Mouse (Mus musculus): ENCODE measurements around the gene Enc1. TPM values are rescaled to one million over a fixed set of nuclear protein-coding genes. Genes with fewer than 3 reads are reported as not detected.

Gene Enc1
- polyA plus RNA-seq, 1 experiment from 2014 or later, result 18.6 TPM

GRCm38 (mm10) chr13:97249051-97249461, 8.2 kb downstream of the Enc1 start:
- Histone ChIP-seq H3K4me1 (replicated peaks) (peaks cover 100% of the 10 kb centered on the region), H3K36me3 (peaks cover 91% of the 10 kb centered on the region)

GRCm38 (mm10) chr13:97249507-97250078, 8.7 kb downstream of the Enc1 start:
- Histone ChIP-seq H3K27me3 (ENCODE audit: insufficient read depth, poor library complexity, severe bottlenecking) (peaks cover 20% of the 10 kb centered on the region), H3K9me3 (no peaks in the 10 kb centered on the region), H3K4me3 (peak overlapping the region; percentile 34), H3K36me3 (peaks cover 91% of the 10 kb centered on the region), H3K27ac (peak overlapping the region; percentile 84), H3K4me1 (replicated peaks) (peaks cover 100% of the 10 kb centered on the region)
- WGBS, result 54% methylated on average over 5 of the region's 5 CpGs
- no peak for DNase-seq (ENCODE audit: low spot score)

More at GRCm38 (mm10) chr13:97249051-97249461, 8.2 kb downstream of the Enc1 start:
- DNase-seq (ENCODE audit: low spot score), result no peak
- H3K9me3 ChIP-seq, result no peaks in the 10 kb centered on the region
- H3K27me3 ChIP-seq (ENCODE audit: insufficient read depth, poor library complexity, severe bottlenecking), result peaks cover 20% of the 10 kb centered on the region
- H3K27ac ChIP-seq, result peak overlapping the region; percentile 84
- 31% methylated on average over 5 of the region's 5 CpGs for WGBS
- H3K4me3 ChIP-seq, result peak overlapping the region; percentile 34

- Histone ChIP-seq H3K4me1 (replicated peaks) (peaks cover 100% of the 10 kb centered on the region), H3K27me3 (ENCODE audit: insufficient read depth, poor library complexity, severe bottlenecking) (peaks cover 19% of the 10 kb centered on the region), H3K36me3 (peaks cover 86% of the 10 kb centered on the region), H3K9me3 (no peaks in the 10 kb centered on the region), H3K4me3 (peak overlapping the region; percentile 34), H3K27ac (peak overlapping the region; percentile 84)
- DNase-seq (ENCODE audit: low spot score), result no peak
- WGBS, result 63% methylated on average over 5 of the region's 5 CpGs
Measured at GRCm38 (mm10) chr13:97250148-97250547, 9.2 kb downstream of the Enc1 start.

GRCm38 (mm10) chr13:97250551-97251380, 9.9 kb downstream of the Enc1 start:
- Histone ChIP-seq H3K4me1 (replicated peaks) (peaks cover 100% of the 10 kb centered on the region), H3K36me3 (peaks cover 80% of the 10 kb centered on the region), H3K9me3 (no peaks in the 10 kb centered on the region), H3K27ac (peak overlapping the region; percentile 84), H3K4me3 (peak overlapping the region; percentile 34; the same call in 1 of the 2 replicates), H3K27me3 (ENCODE audit: insufficient read depth, poor library complexity, severe bottlenecking) (peaks cover 13% of the 10 kb centered on the region)
- peak; percentile 80 for DNase-seq (ENCODE audit: low spot score)
- 30% methylated on average over 20 of the region's 20 CpGs for WGBS

- Histone ChIP-seq H3K36me3 (peaks cover 70% of the 10 kb centered on the region), H3K4me3 (peak overlapping the region; percentile 20; the same call in 1 of the 2 replicates), H3K4me1 (replicated peaks) (peaks cover 100% of the 10 kb centered on the region), H3K27ac (peak overlapping the region; percentile 84), H3K27me3 (ENCODE audit: insufficient read depth, poor library complexity, severe bottlenecking) (peaks cover 13% of the 10 kb centered on the region; the same call in 1 of the 2 replicates), H3K9me3 (no peaks in the 10 kb centered on the region)
- DNase-seq (ENCODE audit: low spot score), result no peak
- 50% methylated on average over 7 of the region's 7 CpGs for WGBS
Measured at GRCm38 (mm10) chr13:97251736-97252135, 10.8 kb downstream of the Enc1 start.

GRCm38 (mm10) chr13:97252469-97252868, 11.6 kb downstream of the Enc1 start:
- H3K4me3 ChIP-seq, result no peak overlapping the region
- no peaks in the 10 kb centered on the region for H3K9me3 ChIP-seq
- H3K27me3 ChIP-seq (ENCODE audit: insufficient read depth, poor library complexity, severe bottlenecking), result peaks cover 13% of the 10 kb centered on the region; the same call in 1 of the 2 replicates
- 39% methylated on average over 7 of the region's 7 CpGs for WGBS
- H3K27ac ChIP-seq, result peak overlapping the region; percentile 84
- peaks cover 63% of the 10 kb centered on the region for H3K36me3 ChIP-seq
- peak; percentile 86 for DNase-seq (ENCODE audit: low spot score)
- peaks cover 99% of the 10 kb centered on the region for H3K4me1 ChIP-seq (replicated peaks)

- peaks cover 52% of the 10 kb centered on the region for H3K36me3 ChIP-seq
- H3K27me3 ChIP-seq (ENCODE audit: insufficient read depth, poor library complexity, severe bottlenecking), result peaks cover 6% of the 10 kb centered on the region; the same call in 1 of the 2 replicates
- no peak overlapping the region for H3K4me3 ChIP-seq
- no peak for DNase-seq (ENCODE audit: low spot score)
- peak overlapping the region; percentile 79 for H3K27ac ChIP-seq
- H3K9me3 ChIP-seq, result no peaks in the 10 kb centered on the region
- peaks cover 89% of the 10 kb centered on the region for H3K4me1 ChIP-seq (replicated peaks)
- WGBS, result 63% methylated on average over 6 of the region's 6 CpGs
Measured at GRCm38 (mm10) chr13:97253418-97253981, 12.6 kb downstream of the Enc1 start.

GRCm38 (mm10) chr13:97253994-97254393, 13.1 kb downstream of the Enc1 start:
- Histone ChIP-seq H3K4me1 (replicated peaks) (peaks cover 88% of the 10 kb centered on the region), H3K36me3 (peaks cover 47% of the 10 kb centered on the region), H3K4me3 (no peak overlapping the region), H3K27me3 (ENCODE audit: insufficient read depth, poor library complexity, severe bottlenecking) (peaks cover 6% of the 10 kb centered on the region; the same call in 1 of the 2 replicates), H3K9me3 (no peaks in the 10 kb centered on the region), H3K27ac (peak overlapping the region; percentile 79)
- no peak for DNase-seq (ENCODE audit: low spot score)
- 90% methylated on average over 5 of the region's 5 CpGs for WGBS

- H3K27ac ChIP-seq, result peak overlapping the region; percentile 84
- H3K36me3 ChIP-seq, result peaks cover 41% of the 10 kb centered on the region
- no peaks in the 10 kb centered on the region for H3K9me3 ChIP-seq
- 84% methylated on average over 10 of the region's 10 CpGs for WGBS
- no peak for DNase-seq (ENCODE audit: low spot score)
- no peak overlapping the region for H3K4me3 ChIP-seq
- peaks cover 88% of the 10 kb centered on the region for H3K4me1 ChIP-seq (replicated peaks)
- H3K27me3 ChIP-seq (ENCODE audit: insufficient read depth, poor library complexity, severe bottlenecking), result peaks cover 6% of the 10 kb centered on the region; the same call in 1 of the 2 replicates
Measured at GRCm38 (mm10) chr13:97254564-97255164, 13.8 kb downstream of the Enc1 start.

GRCm38 (mm10) chr13:97255976-97256848, 15.3 kb downstream of the Enc1 start:
- Histone ChIP-seq H3K4me3 (no peak overlapping the region), H3K27me3 (ENCODE audit: insufficient read depth, poor library complexity, severe bottlenecking) (peaks cover 9% of the 10 kb centered on the region; the same call in 1 of the 2 replicates)

GRCm38 (mm10) chr13:97256849-97257379, 16.0 kb downstream of the Enc1 start:
- no peaks in the 10 kb centered on the region for H3K9me3 ChIP-seq
- H3K27ac ChIP-seq, result peak overlapping the region; percentile 84
- peaks cover 9% of the 10 kb centered on the region; the same call in 1 of the 2 replicates for H3K27me3 ChIP-seq (ENCODE audit: insufficient read depth, poor library complexity, severe bottlenecking)
- H3K36me3 ChIP-seq, result peaks cover 19% of the 10 kb centered on the region; the same call in 1 of the 2 replicates
- no peak overlapping the region for H3K4me3 ChIP-seq
- no peak for DNase-seq (ENCODE audit: low spot score)
- 44% methylated on average over 12 of the region's 12 CpGs for WGBS
- H3K4me1 ChIP-seq (replicated peaks), result peaks cover 88% of the 10 kb centered on the region

More at GRCm38 (mm10) chr13:97255976-97256848, 15.3 kb downstream of the Enc1 start:
- Histone ChIP-seq H3K36me3 (peaks cover 26% of the 10 kb centered on the region), H3K27ac (peak overlapping the region; percentile 84), H3K4me1 (replicated peaks) (peaks cover 88% of the 10 kb centered on the region), H3K9me3 (no peaks in the 10 kb centered on the region)
- WGBS, result 53% methylated on average over 6 of the region's 6 CpGs
- DNase-seq (ENCODE audit: low spot score), result no peak
